Mouse (Mus musculus): Measurements from ENCODE around the gene Cdk9.

GRCm38 (mm10) chr2:32700966-32701743 lies 11.7 kb downstream of the Cdk9 start:
- TF ChIP-seq CTCF (IDR thresholded peaks at IDR 0.05; ENCODE audit: low read depth, low read length): no peak
- TF ChIP-seq POLR2A (IDR thresholded peaks at IDR 0.05; ENCODE audit: insufficient read depth, low read length): no peak
- TF ChIP-seq EP300 (IDR thresholded peaks at IDR 0.05; ENCODE audit: insufficient read depth, low read depth, low read length): no peak

All from ES-Bruce4 (cell line).